Mouse (Mus musculus): ENCODE data around the gene Kcmf1.

The Kcmf1 gene

DNA sequence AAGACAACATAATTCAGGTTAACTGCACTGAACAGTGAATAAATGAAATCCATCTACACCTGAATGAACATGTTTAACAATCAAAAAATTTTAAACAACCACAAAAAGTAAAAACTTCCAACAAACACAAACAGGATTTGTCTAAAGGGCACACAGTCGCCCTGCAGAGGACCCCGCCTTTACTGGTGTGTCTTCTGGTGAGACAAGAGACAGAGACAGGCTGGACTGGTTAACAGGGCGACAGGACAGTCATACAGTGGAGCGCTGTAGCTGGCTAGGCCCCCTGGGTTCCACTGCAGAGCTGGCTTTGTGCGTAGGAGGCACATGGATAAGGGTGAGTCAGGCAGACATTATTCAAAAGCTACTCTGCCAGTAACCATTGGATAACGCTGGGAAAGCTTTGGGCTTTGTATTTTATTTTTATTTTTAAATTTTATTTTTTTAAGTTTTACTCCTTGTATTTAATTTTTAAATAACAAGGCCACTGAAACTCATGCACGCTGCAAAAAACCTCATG is 57.7 kb downstream of the Kcmf1 start:
- DNase-seq (ENCODE audit: low read depth, low spot score), result peak; percentile 38

DNA sequence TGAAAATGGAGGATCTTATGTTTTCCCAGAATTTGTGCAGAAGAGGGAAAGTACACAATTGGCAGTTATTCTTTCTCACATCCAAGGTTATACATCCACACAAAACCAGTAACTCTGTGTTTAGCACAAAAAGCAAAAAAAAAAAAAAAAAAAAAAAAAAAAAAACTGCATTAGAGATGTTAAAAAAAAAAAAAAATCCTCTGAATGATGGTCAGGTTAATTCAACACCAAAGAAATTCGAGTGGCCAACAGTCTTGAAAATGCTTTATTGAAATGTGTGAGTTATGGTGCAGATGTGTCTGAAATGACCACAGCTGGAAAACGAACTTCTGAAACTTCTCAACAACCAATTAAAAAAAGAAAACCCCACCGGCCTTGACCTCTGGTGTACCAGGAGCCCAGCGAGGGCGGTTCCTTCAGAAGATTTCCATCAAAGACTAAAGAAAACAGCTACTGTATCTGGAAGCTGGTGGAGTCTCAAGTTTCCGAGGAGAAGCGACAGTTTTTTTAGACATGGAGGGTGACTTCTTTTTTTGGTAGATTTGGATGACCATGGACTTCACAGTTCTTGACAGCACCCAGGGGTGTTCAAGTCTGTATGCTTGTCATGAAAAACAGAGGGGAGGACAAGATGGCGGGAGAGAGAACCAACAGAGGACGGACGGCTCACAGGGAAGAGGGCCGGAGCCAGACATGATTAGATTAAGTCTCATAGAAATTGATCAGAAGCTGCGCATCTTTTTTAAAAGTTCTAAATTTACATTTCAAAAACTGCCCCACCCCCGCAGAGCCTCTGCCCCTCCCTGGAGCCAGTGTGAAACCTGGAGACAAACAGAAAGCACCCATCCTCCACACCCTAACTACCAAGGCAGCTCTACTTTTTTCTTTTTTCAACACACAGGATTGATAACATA is 58.7 kb downstream of the Kcmf1 start:
- DNase-seq (ENCODE audit: low read depth, low spot score), result peak; percentile 60

DNA sequence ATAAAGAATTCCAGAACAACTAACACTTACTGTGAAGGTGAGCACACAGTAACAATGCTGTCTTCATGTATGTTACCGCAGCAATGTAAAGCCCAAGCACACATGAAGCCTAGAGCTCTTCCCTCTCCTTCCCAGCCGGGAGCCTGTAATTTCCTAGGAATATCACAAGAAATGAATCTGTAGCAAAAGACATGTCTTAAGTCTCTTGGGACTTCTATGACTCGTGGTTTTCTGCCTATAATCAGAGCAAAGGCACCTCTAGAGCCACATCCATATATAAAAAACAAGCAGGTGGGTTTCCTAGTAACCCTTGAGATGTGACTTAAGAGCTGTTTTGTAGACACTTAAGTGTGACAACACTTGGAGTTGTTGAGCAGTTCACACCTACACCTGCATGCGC is 62.0 kb downstream of the Kcmf1 start:
- no peak for DNase-seq (ENCODE audit: low read depth, low spot score)

DNA sequence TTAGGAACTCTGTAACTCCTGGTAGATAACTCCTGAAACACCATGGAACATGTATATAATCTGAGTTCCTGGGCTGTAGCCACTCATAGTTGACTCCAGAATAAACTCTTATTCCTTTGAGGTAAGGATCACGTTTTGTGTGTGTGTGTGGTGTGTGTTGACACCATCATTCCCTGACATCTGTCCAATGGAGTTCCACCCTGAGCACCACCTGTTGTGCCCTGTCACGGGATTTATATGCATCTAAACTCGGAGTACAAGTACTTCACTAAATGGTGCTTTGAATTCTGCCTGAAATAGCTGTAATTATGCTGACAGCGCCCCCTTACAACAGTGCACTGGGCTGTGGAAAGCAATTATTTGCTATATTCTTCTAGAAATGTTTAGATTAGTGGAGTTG is 65.3 kb downstream of the Kcmf1 start:
- no peak for DNase-seq (ENCODE audit: low read depth, low spot score)

DNA sequence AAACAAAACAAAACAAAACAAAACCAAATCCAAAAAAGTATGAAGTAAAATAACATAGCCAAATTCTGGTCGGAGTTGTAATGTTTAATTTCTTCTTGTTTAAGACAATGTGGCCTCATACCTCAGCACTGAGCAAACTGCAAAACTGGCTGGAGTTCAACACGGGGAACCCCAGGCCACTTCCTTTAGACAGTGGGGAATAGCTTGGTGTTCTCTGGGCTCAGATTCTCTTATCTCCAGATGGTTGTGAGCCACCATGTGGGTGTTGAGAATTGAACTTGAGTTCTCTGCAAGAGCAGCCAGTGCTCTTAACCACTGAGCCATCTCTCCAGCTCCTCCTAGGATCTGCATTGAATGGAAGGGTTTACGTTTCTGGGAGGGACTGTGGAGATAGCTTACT is 67.9 kb downstream of the Kcmf1 start:
- DNase-seq (ENCODE audit: low read depth, low spot score), result no peak

DNA sequence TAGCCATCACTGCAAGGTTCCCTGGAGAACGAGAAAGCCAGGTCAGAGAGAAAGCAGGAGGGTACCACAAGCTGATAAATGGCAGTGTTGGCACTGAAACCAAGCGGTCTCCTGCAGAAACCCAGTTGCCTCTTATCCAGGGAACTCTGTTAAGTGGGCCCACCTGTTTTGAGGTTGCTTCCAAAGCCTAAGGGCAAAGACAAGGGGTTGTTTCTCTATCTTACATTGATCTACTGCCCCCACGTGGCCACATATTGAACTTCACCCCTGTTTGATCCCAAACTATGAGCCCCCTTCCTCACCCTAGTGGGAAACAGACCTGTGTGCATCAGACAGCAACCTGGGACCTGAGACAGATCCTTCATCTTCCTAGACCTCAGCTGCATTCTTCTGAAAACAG is 68.5 kb downstream of the Kcmf1 start:
- peak; percentile 91 for DNase-seq (ENCODE audit: low read depth, low spot score)

DNA sequence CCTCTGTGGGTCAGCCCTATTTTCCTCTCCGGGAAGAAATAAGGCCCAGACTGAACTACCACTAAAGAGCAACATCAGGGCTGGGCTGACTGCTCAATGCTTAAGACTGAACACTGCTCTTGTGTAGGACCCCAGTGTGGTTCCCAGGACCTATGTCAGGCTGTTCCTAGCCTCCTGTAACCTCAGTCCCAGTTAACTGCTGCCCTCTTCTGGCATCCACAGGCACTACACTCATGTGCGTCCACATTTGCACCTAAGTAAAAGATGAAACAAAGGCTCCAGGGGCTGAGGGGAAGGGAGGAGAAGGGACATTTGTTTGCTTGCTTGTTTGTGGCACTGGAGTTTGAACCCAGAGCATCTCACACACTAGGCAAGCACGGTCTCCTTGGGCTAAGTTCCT is 70.9 kb downstream of the Kcmf1 start:
- DNase-seq (ENCODE audit: low read depth, low spot score), result peak; percentile 95

DNA sequence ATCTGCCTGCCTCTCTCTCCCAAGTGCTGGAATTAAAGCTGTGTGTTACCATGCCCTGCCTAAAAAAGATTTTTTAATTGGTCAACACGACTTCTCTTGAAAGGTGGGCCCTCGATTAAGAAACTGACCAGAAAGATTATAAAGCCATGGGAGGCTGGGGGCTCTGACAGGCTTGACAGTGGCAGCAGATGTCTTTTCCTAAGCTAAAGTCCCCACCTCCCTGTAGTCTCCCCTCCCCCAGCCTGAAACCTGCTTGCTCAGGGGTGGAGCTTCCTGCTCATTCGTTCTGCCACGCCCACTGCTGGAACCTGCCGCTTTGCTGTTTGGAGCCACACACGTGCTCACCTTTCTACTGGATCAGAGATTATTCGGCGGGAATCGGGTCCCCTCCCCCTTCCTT is 71.7 kb downstream of the Kcmf1 start:
- peak; percentile 53 for DNase-seq (ENCODE audit: low read depth, low spot score)

DNA sequence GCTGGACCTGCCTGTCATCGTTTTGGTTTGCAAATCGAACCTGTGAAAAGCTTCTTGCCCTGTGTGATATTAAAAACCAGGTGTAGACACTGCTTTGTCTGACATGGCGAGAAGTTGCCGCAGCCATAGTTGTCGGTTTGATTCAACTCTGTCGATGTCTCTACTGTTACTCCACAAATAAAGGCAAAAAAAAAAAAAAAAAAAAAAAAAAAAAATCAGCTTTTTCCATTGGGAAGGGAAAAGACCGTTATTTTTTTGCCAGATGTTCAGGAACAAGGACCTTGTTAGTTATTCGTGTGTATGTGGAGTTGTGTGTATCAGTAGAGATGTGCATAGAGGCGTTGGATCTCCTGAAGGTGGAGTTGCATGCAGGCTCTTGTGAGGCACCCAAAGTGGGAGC is 74.0 kb downstream of the Kcmf1 start:
- DNase-seq (ENCODE audit: low read depth, low spot score), result no peak

DNA sequence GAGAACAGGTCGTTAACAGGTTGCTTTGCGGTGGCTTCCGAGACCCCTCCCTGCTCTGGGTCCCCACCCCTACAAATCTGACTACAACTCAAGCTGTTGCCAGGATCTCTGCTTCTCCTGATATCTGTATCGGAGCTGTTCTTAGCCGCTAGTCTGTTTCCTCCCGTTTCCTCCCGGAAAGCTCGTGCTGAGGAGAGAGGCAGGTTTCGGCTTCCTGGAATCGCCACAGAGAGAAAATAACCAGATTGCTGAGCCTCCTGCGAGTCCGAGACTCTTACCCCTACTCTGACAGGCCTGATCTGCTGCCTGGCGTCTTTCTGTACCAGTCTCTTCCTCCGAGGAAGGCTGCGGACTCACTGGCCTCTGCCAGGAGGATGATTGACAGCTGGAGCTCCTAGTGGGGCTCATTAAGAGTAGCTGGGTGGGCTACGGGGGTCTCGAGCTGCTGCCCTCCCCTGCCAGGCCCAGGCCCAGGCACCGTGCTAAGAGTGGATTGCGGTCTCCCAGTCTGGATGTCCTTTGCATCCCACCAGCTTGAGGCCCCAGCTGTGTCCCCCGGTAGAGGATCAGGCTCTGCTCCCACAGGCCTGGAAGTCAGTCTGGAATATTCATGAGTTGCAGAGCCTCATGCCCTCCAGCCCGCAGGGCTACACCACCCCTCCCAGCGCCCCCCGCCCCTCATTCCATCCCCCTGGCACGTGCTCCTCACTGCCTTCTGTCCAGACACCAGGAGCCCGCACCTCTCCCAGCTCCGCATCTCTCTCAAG is 74.6 kb downstream of the Kcmf1 start:
- peak; percentile 59 for DNase-seq (ENCODE audit: low read depth, low spot score)

DNA sequence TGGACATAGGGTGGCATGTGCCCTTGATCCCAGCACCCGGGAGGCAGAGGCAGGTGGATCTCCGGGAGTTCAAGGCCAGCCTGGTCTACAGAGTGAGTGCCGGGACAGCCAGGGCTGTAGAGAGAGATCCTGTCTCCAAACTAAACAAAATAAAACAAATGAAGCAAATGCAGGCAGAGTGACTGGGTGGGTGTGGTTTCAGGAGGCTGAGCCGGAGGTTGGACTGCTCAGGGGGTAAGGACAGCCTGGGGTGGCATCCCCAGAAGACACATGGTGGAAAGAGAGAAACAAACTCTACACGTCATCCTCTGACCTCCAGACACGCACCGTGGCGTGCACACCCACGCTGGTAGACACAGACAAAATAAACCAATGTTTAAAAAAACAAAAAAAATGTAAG is 86.3 kb downstream of the Kcmf1 start:
- peak; percentile 46 for DNase-seq (ENCODE audit: low read depth, low spot score)

DNA sequence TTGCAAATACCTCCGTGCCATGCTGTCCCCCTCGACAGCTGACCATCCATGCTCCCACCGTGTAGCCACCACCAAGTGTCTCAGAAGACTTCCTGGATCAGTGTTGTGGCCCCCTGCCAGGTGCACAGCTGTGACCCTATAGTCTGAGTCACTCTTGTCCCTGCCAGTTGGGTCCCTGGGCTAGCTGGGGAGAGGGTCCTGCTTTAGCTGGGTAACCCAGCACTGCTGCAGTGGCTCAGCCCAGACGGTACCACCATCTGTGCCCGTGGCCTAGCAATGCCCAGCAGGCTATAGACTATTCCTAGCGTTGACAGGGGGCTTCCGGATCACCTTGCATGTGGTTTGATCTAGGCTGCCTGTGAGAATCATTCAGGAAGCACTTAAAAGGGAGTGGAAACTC is 89.5 kb downstream of the Kcmf1 start:
- DNase-seq (ENCODE audit: low read depth, low spot score), result no peak

DNA sequence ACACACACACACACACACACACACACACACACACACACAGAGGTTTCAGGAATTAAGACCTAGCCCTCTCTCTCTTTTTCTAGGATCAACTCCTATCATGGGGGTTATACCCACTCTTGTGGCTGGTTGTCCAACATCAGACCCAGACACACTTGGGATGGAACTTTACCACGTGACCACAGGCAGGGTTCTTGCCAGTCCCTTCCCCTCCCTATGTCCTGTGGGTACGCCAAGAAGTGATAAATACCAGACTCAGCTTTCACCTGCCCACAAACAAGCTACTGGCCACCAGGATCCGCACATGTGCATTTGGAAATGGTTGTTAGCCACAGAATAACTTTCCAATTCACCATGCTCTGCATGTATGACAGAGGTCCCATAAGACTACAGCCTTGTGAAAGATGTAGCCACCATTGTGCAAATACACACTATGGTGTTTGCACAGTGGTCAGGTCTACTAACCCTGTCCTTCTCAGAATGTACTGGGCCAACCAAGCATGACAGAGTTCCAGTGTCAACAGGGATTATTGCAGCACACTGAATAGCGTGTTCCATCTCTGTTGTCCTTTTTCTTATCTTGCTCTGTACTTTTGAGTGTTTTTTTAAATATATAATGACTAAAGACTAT is 90.1 kb downstream of the Kcmf1 start:
- no peak for DNase-seq (ENCODE audit: low read depth, low spot score)

DNA sequence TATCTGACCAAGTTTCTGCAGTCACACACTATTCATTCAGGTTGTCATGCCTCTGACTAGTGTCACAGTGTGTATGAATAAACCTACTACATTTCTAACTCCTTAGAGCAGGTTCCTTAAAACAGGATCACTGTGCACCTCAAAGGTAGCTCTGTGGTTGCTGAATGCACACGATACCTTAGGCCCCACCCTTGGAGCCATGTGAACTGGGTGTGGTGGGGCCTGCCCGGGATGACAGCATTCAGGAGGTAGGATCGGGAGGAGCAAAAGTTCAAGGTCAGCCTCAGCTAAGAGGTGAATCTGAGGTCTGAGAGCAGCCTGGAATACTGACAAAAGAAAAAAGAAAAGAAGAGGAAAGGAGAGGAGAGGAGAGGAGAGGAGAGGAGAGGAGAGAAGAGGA is 91.4 kb downstream of the Kcmf1 start:
- DNase-seq (ENCODE audit: low read depth, low spot score), result peak; percentile 74

DNA sequence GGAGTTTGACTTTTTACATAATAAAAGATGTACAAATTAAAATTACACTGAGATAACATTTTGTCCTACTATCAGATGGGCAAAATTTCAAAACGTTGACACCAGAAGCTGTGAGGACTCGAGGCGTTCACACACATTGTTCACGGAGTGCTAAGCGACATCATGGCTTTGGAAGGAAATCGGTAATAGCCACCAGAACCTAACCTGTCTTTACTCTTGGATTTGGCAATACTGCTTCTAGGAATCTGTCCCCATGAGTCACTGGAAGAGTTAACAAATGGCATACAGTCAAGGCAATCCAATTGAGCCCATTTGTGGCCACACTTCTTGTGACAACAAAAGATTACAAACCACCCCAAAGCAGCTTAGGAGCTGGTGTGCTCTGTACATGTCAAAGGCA is 96.1 kb downstream of the Kcmf1 start:
- no peak for DNase-seq (ENCODE audit: low read depth, low spot score)

DNA sequence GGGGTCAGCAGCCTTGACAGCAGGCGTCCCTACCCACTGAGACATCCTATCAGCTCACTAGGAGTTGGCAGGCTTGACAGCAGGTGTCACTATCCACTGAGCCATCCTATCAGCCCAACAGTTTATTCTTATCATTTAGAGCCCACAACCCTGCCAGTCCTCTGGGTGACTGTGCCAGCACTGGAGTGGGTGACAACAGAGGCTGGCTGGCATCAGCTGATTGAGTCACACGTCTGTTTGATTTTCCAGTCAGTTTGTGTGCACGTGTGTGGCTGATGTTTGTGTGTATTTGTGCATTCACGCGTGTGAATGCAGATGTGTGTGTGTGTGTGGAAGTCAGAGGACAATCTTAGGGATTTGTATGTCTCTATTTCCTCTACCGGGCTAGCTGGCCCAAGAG is 97.7 kb downstream of the Kcmf1 start:
- no peak for DNase-seq (ENCODE audit: low read depth, low spot score)

DNA sequence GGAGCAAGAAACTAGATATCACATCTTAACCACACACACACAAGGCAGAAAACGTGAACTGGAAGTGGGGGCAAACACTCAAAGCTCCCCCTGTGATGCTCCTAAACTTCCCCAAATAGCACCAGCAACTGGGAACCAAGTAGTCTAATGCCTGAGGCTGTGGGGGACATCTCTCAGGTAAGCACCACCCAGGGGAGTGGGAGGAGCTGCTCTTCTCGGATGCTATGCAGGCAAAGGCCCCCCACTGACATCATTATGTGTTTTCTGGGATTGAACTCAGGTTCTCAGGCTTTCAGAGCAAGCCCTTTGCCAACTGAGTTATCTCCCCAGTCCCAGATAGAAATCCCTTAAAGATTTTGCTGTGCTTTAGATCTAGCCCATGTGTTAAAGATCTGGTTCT is 99.1 kb downstream of the Kcmf1 start:
- DNase-seq (ENCODE audit: low read depth, low spot score), result peak; percentile 63

DNA sequence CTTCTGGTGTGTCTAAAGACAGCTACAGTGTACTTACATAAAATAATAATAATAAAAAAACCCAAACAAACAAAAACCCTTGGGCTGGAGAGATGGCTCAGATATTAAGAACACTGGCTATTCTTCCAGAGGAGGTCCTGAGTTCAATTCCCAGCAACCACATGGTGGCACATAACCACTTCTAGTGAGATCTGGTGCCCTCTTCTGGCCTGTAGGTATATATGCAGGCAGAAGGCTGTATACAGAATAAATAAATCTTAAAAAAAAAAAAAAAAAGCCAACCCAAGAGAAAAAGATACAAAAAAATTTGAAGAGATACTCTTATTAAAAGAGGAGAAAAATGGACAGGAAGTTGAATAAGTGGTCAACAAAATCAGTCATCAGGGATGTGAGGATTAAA is 102.0 kb downstream of the Kcmf1 start:
- no peak for DNase-seq (ENCODE audit: low read depth, low spot score)

DNA sequence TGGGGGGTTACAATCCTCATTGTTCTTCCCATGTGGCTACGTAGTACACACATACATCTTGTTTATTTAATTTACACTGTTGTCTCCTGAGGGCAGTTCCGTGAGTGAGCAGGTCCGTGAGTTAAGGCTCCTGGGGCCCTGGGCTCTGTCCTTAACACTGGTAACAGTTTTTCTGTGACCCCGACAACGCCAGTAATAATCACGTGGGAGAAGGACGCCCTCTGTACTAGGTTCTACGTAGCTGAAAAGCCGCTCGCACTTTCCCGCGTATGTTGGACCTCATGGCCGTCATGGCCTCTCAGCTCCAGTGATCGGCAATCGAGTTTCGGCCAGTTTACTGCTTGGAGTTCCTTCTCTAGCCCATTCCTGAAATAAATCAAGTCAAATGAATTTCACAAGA is 104.3 kb downstream of the Kcmf1 start:
- DNase-seq (ENCODE audit: low read depth, low spot score), result peak; percentile 58

DNA sequence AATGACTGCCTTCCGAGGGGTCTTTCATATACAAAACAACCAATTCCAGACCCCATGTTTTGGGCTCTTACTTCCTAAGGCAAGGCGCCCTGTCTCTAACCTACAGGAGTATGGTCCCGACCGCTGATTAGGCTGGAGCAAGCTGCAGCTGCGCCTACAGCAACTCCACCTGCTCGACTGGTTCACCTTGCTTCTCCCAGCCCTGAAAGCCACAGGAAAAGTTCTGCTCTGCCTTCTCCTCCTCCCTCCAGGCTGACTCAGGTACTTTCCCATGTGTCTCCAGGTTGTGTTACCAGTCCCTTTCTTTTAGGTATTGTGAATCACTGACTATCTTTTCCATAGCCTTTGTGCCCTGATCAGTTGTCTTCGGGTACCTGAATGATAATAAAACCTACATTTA is 104.9 kb downstream of the Kcmf1 start:
- peak; percentile 80 for DNase-seq (ENCODE audit: low read depth, low spot score)

DNA sequence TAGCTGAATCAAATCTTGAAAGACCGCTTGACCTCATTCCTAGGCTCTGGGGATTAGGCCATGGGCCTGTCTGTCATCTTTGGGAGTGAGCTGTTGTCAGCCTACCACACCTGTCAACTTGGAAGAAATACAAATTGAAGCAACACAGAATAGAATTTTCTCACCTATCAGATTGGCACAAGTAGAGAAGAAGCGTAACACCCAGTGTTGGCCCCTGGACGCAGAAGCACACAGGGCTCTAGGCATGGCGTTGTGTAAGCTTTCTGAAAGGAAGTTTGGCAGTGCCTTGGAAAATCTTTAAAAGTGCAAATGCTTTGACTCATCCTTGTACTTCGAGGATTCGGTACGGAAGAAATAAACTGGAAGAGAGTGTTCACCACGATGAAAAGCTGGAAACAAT is 107.1 kb downstream of the Kcmf1 start:
- DNase-seq (ENCODE audit: low read depth, low spot score), result no peak

Data from ZHBTc4 (cell line).